Mouse (Mus musculus) brown adipose tissue, adult 24 weeks (tissue): Measurements from ENCODE around the gene Nmt1. TPM values are rescaled to one million over a fixed set of nuclear protein-coding genes. Genes with fewer than 3 reads are reported as not detected.
A peak's percentile ranks its signal among the peaks of the same experiment; 100 is the strongest.

ENCODE experiments used
- H3K27ac ChIP-seq: fragments of 200-500 bp; replicated peaks from 2 replicates; pipeline ENCODE4 v1.5.1; 2012; ENCODE audit warnings: low read depth, mild to moderate bottlenecking, low read length
- H3K4me1 ChIP-seq: fragments of 200-500 bp; 2 replicates; pipeline ENCODE4 v1.6.1; 2012; ENCODE audit warnings: low read length, mixed read lengths; ENCODE audit not compliant: control insufficient read depth, insufficient read depth, insufficient read length
- H3K4me3 ChIP-seq: fragments of 200-500 bp; 2 replicates; pipeline ENCODE4 v1.5.1; 2012; ENCODE audit warnings: low read depth, mild to moderate bottlenecking, low read length, moderate library complexity; ENCODE audit not compliant: insufficient read depth
- polyA plus RNA-seq: library from polyadenylated mRNA; stranded (reverse); fragments of >200 nt; gene quantifications from 2 replicates; pipeline ENCODE4 v1.2.4, GENCODE M21; 2012; ENCODE audit not compliant: missing spikeins, insufficient read depth, insufficient read length

The Nmt1 gene
- polyA plus RNA-seq, 1 experiment = 52.6 TPM

DNA sequence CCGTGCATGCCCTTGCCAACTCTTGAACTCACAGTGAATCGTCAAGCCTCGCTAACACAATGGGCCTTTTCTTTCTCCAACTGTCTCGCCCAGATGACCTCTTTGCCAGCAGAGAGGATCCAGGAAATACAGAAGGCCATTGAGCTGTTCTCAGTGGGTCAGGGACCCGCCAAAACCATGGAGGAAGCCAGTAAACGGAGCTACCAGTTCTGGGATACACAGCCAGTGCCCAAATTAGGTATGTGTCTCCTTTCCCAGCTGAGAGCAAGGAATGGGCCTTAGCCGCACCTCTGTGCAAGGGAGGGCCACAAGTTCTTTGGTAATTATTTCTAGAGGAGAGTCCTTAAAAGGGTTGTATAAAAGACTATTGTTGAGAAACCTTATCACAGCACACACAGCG, 18.3 kb downstream of the Nmt1 start:
- Histone ChIP-seq H3K4me1 (peaks cover 6% of the 10 kb centered on the region; the same call in 1 of the 2 replicates), H3K27ac (no peak overlapping the region), H3K4me3 (no peak overlapping the region)

DNA sequence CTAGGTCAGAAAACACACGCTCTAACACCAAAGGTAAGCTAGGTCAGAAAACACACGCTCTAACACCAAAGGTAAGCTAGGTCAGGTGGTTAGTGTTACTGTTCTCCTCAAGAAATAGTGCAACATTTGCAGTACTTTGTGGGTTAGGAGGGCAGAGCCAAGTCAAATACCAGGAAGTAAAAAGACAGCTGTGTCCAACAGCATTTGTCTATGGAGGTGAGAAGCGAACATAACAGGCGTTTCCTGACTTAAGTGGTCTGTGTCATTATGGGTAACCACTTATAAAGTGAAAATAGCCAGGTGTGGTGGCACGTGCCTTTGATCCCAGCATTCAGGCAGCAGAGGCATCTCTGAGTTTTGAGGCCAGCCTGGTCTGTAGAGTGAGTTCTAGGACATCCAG, 21.6 kb downstream of the Nmt1 start:
- Histone ChIP-seq H3K4me1 (no peaks in the 10 kb centered on the region; the same call in 1 of the 2 replicates), H3K27ac (no peak overlapping the region), H3K4me3 (no peak overlapping the region)

DNA sequence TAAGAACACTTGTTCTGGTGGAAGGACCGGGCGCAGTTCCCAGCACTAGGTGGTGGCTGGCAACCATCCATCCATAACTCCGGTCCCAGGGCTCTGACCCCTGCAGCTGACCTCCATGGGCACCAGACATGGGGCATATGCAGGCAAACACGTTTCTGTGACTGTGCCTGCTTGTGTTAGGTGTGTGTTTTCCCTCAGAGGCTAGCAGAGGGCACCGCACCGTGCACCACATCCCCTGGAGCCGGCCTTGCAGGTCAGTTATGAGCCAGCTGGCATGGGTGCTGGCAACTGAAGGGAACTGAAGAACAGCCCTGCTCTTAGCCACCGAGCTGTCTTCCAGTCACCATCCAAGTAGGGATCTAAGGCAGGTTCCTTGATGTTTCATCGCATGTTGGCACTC, 22.2 kb downstream of the Nmt1 start:
- no peak overlapping the region for H3K4me3 ChIP-seq
- no peak overlapping the region for H3K27ac ChIP-seq
- no peaks in the 10 kb centered on the region; the same call in 1 of the 2 replicates for H3K4me1 ChIP-seq

DNA sequence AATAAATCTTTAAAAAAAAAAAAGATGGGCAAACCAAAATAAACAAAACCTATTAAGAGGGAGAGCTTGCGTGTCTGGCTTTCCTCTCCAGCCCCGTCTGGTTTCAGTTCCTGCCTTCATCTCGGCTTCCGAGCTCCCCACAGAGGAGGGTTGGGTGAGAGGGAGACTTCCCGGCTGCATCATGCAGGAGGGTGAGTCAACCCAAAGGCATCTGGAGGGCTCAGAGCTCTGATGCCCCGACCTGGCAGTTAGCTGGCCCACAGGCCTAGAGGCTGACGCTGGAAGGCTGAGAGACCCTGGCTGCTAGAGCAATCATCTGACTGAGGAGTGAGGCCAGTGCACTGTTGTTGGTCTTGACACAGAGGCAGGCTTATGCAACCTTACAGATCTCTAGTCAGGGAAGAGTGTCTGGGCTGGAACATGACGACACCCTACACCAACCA, 23.3 kb downstream of the Nmt1 start:
- Histone ChIP-seq H3K4me1 (no peaks in the 10 kb centered on the region; the same call in 1 of the 2 replicates), H3K4me3 (no peak overlapping the region), H3K27ac (peak overlapping the region; percentile 19; the same call in 1 of the 2 replicates)

DNA sequence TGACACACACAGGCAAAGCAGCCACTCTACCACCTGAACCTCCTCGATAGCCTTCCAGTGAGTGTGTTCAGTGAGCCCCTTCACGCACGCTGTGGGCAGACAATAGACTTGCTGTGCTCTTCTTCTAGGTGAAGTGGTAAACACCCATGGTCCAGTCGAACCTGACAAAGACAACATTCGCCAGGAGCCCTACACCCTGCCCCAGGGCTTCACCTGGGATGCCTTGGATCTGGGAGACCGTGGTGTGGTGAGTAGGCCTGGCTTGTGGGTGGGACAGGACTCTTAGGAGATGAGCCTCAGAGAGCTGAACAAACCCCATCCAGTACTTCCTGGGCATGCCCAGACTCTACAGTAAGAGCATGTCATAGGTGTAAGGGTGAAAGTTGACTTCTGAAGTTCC, 24.1 kb downstream of the Nmt1 start:
- Histone ChIP-seq H3K27ac (0 out of 2 replicates have a peak overlapping the region, but pooled peaks have one; percentile 19), H3K4me1 (no peaks in the 10 kb centered on the region; the same call in 1 of the 2 replicates), H3K4me3 (no peak overlapping the region)

DNA sequence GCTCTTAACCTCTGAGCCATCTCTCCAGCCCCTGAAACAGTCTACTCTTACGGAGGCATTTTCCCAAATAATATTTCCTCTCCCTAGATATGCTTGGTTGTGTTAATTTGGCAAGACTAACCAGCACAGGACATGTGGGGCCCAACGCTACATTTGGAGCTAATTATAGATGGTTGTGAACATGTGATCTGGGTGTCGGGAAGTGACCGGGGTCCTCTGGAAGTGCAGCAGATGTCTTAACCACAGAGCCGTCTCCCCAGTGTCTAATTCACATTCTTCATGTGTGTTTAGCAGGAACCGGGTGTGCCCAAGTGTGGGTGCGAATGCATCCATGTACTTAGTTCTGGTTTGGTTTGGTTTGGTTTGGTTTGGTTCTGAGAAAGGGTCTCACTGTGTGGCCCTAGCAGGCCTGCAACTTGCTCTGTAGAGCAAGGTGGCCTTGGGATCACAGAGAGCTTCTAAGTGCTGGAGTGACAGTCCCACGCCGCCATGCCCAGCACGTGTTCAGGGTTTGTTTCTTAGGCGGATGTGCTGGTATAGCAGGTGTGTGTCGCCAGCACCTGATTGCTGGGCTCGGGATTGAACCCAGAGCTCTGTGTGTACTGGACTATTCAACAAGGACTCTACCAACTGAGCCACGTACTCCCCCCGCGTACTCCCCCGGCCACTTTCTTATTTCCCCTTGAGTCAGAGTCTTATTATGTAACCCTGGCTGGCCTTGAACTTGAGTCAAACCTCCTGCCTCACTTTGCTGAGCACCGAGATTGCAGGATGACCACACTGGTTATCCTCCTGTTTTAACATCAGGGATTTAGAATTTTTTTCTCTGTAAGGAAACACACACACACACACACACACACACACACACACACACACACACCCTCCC, 25.4 kb downstream of the Nmt1 start:
- H3K4me3 ChIP-seq = no peak overlapping the region
- peaks cover 3% of the 10 kb centered on the region; the same call in 1 of the 2 replicates for H3K4me1 ChIP-seq
- 0 out of 2 replicates have a peak overlapping the region, but pooled peaks have one; percentile 3 for H3K27ac ChIP-seq

DNA sequence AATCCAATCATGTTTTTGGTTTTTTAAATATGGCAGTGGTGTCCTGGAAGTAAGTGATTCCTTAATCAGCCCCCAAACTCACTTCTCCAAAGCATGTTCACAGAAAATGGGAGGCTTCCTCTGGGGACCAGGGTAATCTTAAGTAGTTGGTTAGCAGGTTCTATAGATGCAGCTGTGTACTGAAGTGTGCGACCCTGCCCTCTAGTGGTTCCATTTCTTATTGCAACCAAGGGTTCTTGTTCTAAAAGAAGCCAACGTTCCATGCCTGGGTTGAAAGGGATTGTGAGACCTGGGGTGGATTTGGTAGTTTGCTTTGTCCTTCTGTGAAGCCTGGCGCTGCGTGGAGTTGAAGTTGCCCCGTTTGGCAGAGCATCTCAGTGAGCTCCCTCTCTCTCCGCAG, 26.8 kb downstream of the Nmt1 start:
- no peak overlapping the region for H3K4me3 ChIP-seq
- no peak overlapping the region for H3K27ac ChIP-seq
- peaks cover 5% of the 10 kb centered on the region; the same call in 1 of the 2 replicates for H3K4me1 ChIP-seq

DNA sequence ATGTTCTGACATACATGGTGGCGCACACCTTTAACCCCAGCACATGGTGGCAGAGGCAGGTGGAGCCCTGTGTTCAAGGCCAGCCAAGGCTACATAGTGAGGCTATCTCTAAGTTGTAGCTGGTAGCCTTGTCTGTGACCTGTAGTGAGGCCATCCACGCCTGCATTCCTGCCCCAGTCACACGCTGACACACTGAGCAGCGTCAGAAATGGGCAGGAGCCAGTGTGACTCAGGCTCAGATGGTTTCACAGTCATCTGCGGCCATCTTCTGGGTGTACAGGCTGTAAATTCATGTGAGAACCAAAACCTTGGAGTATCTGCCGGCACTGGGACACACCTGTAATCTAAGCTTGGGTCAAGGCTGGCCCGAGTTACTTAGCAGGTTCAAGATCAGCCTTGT, 28.6 kb downstream of the Nmt1 start:
- peaks cover 5% of the 10 kb centered on the region; the same call in 1 of the 2 replicates for H3K4me1 ChIP-seq
- no peak overlapping the region for H3K27ac ChIP-seq

DNA sequence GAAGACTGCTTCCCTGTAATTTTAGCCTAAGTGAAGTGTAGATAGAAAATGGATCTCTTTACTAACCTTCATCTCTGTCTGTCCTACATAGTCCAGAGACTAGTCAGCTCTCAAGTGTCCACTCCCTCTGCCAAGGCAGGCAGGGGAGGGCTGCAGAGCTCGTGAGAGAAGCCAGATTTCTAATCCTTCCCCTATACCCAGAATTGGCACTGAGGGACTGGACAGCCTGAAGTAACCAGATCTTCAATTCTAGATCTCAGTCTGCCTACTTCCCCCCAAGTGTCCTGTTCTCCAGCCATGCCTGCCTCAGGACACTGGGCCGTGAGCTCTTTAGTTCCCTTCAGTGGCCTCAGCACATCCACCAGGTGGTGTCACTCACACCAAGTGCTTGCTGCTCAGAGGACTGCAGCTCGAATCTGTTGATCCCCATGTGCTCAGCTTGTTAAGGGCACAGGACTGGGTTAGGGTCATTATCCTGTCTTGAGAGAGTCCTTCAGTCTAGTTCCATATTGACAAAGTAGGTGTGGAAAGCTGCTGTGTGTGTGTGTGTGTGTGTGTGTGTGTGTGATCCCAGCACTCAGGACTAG, 30.6 kb downstream of the Nmt1 start:
- Histone ChIP-seq H3K27ac (peak overlapping the region; percentile 62), H3K4me3 (no peak overlapping the region), H3K4me1 (peaks cover 5% of the 10 kb centered on the region; the same call in 1 of the 2 replicates)

More for the DNA sequence above, 28.6 kb downstream of the Nmt1 start:
- no peak overlapping the region for H3K4me3 ChIP-seq

DNA sequence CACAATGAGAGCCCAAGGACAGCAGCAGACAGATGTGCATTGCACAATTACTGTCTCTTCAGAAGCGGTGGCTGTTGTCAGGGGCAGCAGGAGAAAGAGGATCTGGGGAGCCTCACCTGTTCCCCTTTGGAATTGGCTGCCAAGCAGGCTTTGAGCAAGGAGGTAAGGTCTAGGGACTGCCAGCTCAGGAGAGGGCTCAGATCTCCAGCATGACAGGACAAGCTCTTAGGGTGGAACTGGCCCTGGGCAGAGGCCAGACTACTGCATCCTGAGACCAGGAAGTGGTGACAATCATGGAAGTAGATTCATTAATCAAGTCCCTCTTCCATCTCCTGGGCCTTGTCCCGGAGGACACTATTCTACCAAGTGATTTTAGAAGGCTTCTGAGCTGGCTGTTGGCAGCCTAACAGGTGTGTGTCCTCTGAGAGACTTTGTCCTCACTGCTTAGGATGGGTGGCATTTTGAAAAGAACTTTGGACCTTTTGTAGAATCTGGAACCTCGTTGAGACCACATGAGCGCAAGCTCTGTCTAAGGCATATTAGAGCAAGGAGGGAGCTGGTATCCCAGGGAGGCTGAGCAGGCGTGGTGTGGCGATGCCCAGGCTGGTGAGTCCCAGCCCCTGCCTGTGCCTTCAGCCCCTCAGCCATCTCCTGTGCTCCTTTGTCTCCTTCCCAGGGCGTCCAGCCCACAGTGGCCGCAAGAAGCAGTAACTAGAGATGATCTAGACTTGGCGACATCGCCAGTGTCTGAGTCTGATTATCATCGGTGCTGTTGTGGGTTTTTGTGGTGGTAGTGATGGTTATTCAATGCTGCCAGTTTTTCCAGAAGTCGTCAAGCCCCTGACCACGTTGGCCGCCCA, 38.4 kb downstream of the Nmt1 start:
- no peak overlapping the region for H3K4me3 ChIP-seq
- H3K27ac ChIP-seq = no peak overlapping the region
- H3K4me1 ChIP-seq = peaks cover 8% of the 10 kb centered on the region; the same call in 1 of the 2 replicates

DNA sequence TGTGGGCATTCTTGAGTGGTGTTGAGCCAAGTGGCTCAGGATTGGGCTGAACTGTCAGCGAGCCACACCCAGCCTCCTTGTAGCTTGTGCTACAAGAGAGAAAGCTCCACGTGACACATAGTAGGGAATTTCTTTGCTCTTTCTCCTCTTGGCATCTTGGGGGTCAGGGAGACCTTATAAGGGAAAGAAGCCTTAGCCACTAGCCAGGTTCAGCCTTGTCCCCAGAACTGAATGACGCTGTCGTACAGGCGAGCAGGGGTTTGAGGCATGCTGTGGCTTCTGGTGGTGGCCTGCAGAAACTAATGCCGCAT, 39.0 kb downstream of the Nmt1 start:
- Histone ChIP-seq H3K4me1 (peaks cover 8% of the 10 kb centered on the region; the same call in 1 of the 2 replicates), H3K27ac (no peak overlapping the region), H3K4me3 (no peak overlapping the region)

DNA sequence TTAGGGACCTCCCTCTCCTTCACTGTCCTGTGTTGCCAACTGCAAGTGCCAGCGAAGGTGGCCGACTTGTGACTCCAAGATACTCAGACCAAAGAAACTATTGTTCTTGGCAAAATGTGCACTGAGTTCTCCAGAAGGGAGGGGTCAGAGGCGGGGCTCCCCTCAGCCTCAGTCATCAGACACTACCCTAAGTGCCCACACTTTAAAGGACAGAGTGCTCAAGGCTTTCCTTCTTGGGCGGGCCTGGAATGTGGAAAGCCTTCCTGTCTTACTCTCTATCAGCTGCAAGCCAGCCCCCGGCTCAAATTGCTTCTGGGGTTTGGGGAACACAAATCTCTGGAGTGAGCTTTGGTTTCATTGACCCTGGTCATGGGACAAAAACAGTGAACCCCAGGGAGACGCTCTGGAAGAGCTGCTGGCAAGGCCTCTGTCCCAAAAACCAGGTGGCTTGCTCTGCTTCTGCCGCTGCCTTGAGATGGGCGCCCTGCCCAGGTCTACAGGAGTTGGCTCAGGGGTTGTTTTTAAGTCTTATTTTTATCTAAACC, 39.5 kb downstream of the Nmt1 start:
- Histone ChIP-seq H3K27ac (no peak overlapping the region), H3K4me3 (no peak overlapping the region), H3K4me1 (peaks cover 8% of the 10 kb centered on the region; the same call in 1 of the 2 replicates)

DNA sequence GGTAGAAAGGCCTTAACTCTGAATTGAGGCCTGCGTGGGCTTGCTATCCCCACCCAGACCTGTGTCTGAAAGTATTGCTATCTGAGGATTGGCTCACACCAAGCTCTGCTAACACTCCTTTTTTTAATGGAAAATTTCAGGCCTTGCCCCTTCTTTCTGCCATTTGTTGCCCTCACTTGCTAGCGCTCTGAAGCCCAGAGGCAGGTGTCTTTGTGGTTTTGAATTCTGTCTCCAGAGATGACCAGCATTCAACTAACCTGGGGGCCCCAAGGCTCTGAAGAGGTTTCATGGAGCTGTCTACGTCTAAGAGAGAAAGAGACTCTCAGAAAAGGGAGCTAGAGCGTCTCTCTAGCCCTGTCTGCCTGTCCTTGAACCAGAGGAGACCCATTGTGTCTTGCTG, 40.3 kb downstream of the Nmt1 start:
- peak overlapping the region; percentile 49; the same call in 1 of the 2 replicates for H3K27ac ChIP-seq
- no peak overlapping the region for H3K4me3 ChIP-seq

DNA sequence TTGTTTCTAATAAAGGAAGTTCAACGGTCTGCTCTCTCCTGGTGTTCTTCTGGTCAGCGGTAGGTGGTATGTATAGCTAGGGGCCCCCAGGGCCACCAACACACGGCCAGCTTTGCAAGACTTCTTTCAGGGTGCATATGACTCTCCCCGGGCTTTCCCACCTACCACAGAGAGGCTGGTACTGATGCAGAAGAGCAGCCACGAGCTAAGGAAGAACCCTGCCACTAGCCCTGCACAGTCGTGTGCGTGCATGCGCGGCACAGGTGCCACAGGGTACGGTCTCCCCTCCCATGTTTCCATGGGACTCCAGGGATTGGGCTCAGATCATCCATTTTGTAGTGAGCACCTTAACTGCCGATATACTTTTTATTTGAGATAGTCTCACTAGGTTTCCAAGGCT, 40.9 kb downstream of the Nmt1 start:
- Histone ChIP-seq H3K27ac (no peak overlapping the region), H3K4me3 (no peak overlapping the region)

More for the DNA sequence above, 40.3 kb downstream of the Nmt1 start:
- H3K4me1 ChIP-seq = peaks cover 8% of the 10 kb centered on the region; the same call in 1 of the 2 replicates

More for the DNA sequence above, 40.9 kb downstream of the Nmt1 start:
- peaks cover 11% of the 10 kb centered on the region; the same call in 1 of the 2 replicates for H3K4me1 ChIP-seq
